Mouse (Mus musculus) kidney, postnatal 4 days (tissue): ENCODE measurements around the gene Rtbdn.
"Not testable (repeated sequence)": the region's sequence is repeated elsewhere in the genome, so short reads cannot be mapped to it uniquely, and the experiment has no call there.

Source experiments
- DNase-seq, 2 experiments: peaks; one replicate each; pipeline ENCODE4 v3.0.0; 2021; ENCODE audit warnings: mixed read lengths in 2 of 2

Rtbdn gene

DNA sequence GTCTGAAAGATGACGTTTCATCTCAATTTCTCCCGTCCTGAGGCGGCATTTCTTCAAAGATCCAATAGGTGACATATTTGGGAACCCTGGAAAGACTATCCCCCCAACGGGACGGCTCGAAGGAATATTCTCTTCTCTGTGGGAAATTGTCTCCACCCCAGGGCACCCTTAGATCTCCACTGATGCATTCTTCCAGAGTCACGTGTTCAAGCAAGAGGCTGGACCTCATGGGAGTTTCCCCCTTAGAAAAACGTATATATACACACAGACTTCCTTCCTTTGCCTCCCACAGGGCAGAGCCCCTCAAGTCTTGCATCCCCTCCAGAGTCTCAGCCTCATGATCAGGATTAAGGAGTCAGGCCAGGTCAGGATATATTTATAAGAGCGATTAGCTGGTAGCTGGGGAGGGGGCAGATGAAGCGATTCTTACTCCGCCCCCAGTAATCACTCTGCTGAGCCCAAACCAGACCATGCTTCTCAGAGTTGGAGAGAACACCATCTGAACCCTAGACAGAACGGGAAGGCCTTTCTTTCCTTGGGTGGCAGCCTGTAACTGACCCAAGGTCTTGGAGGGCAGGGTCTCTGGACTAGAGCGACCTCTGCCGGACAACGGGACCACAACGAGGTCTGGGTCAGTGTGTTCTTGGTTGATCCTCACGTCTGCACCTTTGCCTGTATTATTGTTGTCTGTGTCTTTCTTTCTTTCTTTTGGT lies at the start of gene Rtbdn:
Gene Rtbdn (plus strand): TSS at position 464 of the 713 bp plus-strand sequence.
- no peak for DNase-seq

DNA sequence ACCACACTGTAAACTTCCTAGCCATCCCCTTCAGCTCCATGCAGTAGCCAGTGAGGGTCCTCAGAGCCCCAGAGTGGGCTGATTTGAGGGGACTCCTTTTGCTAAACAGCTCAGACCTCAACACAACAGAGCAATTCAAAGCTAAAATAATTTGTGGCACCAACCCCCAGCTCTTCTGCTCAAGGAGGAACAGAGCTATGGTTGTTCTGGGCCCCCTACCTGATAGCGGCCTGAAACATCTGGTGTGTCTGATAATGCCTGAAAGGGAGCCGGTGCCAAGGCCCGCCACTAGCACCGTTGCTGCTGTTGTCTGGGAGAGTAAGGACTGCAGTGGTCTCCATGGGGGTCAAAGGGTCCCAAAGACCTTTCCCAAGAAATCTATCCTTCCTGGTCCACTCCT lies 45.7 kb upstream of the Rtbdn start:
- no peak for DNase-seq

DNA sequence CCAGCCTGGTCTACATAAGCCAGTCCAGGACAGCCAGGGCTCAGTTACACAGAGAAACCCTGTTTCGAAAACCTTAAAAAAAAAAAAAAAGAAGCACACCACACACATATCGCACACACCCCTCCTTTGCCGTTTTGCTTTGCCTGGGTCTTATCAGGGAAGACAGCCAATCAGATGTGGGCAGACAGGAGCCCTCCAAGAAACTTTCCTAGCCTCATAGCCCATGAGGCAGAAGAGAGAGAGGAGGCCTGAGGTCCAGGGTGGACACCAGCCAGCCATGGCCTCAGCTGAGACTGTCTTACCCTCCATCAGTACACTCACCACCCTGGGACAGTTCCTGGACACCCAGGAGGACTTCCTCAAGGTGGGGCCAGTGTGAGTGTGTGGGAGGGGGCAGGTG lies 45.0 kb upstream of the Rtbdn start, which contains the start of gene Klf1:
Gene Klf1 (plus strand): TSS at position 177 of the 400 bp plus-strand sequence.
- DNase-seq = no peak

DNA sequence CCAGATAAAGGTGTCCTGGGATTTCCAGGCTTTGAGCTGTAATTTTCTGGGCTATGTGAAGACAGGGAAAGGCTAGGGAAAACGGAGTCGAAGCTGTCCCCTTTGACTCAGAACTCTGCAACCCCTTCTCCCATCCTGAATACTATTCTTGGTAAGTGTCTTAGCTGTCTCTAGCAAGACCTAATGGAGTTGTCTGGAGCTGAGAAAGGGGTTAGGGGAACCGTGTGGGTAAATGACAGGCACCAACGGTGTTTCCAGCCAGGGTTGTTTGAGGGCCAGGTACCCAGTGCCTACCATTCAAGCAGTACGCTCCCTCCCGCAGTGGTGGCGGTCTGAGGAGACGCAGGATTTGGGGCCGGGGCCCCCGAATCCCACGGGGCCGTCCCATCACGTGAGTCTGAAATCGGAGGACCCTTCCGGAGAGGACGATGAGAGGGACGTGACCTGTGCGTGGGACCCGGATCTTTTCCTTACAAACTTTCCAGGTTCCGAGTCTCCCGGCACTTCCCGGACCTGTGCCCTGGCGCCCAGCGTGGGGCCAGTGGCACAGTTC lies 44.3 kb upstream of the Rtbdn start:
- no peak for DNase-seq

DNA sequence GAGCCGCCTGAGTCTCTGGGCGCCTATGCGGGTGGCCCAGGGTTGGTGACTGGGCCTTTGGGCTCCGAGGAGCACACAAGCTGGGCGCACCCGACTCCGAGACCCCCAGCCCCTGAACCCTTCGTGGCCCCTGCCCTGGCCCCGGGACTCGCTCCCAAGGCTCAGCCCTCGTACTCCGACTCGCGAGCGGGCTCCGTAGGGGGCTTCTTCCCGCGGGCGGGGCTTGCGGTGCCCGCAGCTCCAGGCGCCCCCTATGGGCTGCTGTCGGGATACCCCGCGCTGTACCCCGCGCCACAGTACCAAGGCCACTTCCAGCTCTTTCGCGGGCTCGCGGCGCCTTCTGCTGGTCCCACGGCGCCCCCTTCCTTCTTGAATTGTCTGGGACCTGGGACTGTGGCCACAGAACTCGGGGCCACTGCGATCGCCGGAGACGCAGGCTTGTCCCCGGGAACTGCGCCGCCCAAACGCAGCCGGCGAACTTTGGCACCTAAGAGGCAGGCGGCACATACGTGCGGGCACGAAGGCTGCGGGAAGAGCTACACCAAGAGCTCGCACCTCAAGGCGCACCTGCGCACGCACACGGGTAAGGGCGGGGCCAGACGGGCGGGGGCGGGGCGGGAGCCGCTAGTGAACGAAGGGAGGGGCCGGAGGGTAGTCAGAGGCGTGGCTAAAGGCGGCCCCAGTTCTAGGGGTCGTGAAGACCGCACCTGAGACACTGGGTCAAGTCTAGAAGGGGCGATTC lies 43.7 kb upstream of the Rtbdn start:
- DNase-seq = peak; percentile 96 to 97

DNA sequence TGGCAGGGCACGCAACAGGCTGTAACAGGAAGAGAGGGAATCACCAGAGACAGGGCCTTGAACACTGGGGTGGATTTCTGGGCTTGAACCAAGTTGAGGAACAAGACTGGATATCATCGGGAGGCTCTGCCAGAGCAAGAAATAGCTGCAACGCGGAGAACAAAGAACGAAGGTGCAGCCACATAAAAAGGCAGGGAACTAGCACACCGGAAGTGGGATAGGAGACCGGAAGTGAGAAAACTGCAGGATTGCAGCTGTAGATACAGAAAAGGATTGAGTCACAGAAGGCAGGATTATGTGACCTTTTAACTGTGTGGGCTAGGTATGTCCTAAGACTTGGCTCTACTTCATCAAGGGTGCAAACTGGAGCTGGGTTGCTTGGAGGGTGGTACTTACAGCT lies 42.4 kb upstream of the Rtbdn start:
- DNase-seq = no peak

DNA sequence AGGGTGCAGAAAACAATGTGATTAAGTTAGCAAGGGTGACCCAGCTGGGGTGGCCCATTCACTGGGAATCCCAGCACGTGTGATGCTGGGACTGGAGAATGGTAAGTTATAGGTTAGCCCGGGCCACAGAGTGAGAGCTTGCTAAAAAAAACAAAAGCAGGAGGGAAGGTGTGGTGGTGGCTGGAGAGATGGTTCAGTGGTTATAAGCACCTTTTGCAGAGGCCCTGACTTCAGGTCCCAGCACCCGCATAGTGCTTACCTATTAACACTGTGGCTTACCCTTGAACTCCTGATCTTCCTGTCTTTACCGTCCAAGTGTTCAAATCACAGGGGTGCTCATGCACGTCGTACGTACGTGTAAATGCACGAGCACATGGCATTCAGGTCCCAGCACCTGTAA lies 39.8 kb upstream of the Rtbdn start:
- no peak for DNase-seq

DNA sequence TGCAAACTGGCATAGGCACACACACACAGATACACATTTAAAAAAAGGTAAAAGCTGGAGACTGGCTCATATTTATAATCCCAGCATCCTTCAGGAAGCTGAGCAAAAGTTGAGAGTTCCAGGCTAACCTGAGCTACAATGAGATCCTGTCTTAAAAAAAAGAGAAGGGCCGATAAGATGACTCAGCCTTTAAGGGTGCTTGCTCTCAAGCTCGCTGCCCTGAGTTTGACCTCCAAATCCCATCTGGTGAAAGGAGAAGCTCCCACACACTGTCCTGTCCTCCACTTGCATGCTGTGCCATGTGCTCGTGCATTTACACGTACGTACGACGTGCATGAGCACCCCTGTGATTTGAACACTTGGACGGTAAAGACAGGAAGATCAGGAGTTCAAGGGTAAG lies 39.3 kb upstream of the Rtbdn start:
- DNase-seq = no peak

DNA sequence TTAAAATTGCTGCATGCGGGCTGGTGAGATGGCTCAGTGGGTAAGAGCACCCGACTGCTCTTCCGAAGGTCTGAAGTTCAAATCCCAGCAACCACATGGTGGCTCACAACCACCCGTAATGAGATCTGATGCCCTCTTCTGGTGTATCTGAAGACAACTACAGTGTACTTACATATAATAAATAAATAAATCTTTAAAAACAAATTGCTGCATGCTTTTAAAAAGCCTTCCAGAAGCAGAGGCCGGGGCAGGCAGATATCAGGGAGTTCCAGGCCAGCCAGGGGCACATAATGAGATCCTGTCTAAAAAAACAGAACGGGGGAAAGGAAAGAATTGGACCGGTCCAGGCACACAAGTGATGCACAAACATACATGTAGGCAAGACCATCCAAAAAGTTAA lies 38.8 kb upstream of the Rtbdn start:
- not testable (repeated sequence) for DNase-seq

DNA sequence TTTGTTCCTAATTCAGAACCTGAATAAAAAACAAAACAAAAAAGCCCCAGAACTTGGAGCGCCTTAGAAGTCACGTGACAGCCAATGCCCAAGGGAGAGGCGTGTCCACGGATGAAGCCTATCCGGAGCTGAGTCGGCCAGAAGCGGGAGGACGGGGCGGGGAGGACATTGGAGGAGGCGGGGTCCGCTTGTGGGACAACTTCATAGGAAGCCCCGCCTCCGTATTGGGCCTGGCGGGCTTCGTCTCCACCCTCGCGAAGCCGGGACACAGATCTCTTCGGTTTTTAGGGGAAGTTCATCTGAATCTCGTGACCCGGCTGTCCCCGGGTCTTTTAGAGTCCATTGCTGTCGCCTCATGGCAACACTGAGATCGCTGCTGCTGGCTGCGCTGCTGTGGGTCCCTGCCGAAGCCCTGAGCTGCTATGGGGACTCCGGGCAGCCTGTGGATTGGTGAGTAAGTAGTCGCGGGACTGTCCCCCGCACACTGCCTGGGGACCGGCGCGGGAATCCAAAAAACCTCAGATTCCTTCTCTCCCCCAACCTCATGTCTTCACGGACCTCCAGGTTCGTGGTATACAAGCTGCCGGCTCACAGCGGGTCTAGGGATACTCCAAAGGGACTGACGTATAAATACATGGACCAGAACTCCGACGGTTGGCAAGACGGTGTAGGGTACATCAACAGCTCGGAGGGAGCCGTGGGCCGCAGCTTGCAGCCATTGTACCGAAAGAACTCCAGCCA lies 38.2 kb upstream of the Rtbdn start, which contains the start of gene Dnase2a:
Gene Dnase2a (plus strand): TSS at position 140 of the 741 bp plus-strand sequence.
- peak; percentile 97 to 98 for DNase-seq

DNA sequence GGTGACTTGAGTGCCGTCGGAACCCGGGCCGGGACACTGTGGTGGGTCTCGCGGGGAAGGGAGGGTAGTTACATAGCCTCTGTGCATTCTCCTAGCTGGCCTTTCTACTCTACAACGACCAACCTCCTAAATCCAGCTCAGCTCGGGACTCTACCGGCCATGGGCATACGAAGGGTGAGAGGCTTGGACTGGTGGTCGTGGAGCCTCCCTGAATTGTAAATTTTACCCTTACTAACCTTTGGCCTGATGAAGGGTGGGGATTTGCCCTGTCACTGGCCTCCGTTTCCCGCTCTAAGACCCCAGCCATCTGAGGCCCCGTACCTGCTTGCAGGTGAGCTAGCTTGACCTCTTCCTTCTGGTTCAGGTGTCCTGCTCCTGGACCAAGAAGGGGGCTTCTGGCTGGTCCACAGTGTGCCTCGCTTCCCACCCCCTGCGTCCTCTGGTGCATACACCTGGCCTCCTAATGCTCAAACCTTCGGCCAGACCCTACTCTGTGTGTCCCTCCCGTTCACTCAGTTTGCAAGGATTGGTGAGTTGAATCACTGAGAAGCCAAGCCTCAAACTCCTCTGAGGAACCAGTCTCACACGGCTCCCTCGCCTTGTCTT lies 37.5 kb upstream of the Rtbdn start:
- no peak for DNase-seq

DNA sequence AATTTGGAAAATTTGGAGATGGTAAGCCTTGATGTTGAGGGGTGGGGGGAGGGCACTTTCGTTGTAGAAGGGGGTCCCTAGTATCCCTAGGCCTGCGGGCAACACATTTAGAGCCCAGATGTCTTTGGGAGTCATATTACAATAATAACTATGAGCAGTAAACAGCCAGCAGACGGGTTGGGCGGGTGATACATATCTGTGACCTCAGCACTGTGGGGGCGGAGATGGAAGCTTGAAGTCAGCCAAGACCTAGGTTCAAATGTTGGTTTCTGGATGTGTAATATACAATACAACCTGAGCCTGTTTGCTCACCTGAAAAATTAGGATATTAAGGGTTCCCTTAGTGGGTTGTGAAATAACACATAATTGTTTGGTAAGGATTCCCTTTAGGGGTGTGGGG lies 36.8 kb upstream of the Rtbdn start:
- DNase-seq = no peak

DNA sequence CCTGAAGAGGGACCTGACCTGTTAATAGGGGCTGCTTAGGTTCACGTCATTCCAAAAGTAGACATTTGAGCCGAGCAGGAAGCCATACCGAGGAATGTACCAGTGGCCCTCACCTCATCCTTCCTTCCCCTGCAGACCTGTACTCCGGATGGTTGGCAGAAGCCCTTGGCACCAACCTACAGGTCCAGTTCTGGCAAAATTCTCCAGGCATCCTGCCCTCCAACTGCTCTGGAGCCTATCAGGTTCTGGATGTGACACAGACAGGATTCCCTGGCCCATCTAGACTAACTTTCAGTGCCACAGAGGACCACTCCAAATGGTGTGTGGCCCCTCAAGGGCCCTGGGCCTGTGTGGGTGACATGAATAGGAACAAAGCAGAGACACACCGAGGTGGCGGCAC lies 36.2 kb upstream of the Rtbdn start:
- DNase-seq = no peak

DNA sequence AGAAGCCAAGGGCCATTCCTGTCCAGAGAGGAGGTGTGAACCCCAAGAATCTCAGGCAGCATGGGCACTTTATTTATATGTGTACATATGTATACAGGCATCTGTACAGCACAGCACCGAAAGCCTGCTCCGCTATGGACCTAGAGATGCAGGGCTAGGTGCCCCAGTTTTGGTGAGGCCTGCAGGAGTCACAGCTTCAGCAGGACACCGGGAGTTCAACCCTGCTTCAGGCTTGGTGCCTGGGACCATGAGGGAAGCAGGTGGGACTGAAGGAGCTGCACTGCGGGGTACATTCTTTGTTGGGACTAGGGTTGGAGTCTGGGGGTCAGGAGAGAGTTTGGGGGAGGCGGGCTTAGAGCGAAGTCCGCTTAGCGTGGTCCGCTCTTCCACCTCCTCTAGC lies 34.9 kb upstream of the Rtbdn start:
- DNase-seq = no peak

DNA sequence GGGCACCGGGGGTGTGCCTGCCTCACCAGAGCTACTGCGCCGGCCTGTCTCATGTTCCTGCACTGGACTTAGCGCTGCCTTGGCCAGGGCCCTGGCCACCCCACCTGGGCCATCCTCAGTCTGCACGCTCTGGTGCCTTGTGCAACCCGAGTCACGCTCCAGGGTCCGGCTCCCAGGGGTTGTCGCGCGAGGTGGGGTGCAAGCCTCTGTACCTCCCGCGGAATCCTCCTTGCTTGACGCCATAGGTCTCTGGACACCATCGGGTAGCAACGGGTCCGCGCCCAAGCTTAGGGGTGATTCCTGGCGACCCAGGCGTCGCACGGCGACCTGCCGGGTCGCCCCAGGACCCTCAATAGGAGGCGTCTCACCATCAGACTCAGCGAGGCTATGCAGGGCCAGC lies 34.4 kb upstream of the Rtbdn start:
- DNase-seq = peak in 1 of 2 experiments; percentile 37

DNA sequence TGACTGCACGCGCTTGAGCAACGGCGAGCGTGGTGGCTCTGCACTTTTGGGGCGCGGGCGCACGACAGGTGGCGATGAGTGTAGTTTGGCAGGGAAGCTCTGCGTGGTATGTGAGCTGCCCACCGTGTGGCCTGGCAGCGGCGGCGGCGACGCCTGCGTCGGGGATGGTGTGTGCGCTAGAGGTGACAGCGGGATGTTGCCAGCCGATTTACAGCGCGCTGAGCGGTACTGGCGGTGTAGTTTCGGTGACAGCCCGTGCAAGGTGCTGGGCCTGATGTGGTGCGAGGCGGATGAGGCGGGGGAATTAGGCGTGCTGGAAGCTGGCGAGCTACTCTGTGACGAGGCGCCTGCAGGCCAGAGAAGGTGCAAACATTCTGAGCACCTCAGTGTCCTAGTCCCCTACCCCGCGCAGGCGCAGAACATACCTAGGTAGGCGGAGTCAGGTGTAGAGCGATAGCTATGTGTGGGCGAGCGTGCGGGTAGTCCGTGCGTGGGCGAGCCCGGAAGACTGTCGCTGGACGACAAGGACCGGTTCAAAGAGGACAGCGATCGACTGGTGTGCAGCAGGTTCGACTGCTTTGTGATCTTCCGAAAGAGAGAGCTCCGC lies 33.8 kb upstream of the Rtbdn start:
- DNase-seq = peak; percentile 78 to 86

DNA sequence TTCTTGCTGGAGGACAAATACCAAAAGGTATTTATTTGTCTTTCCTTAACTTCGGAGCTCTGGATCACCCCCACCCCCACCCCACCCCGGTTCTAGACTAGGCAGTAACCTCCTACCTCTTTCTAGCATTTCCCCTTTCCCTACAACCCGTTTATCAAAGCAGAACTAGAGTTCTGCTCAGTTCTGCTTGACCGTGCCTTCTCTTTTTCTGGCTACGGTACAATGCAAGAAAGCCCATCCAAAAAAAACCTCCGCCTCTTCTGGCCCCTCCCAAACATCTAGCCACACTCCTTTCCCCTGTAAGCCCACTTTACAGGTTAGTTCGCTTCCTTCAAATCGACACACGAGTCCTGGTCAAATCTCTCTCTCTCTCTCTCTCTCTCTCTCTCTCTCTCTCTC lies 33.3 kb upstream of the Rtbdn start:
- DNase-seq = no peak

DNA sequence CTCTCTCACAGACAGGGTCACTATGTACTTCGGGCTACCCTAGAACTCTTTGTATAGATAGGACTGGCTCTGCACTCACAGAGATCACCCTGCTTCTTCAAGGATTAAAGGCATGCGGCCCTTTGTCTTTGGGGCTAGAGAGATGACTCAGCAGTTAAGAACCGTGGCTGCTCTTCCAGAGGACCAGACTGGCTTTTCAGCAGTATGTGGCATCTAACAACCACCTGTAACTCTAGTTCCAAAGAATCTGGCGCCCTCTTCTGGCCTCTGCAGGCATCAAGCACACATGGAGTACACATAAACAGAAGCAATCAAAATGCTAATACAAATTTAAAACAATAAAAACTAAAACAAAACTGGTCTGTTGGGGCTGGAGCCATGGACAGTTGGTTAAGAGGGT lies 32.8 kb upstream of the Rtbdn start:
- DNase-seq = peak; percentile 48 to 60

DNA sequence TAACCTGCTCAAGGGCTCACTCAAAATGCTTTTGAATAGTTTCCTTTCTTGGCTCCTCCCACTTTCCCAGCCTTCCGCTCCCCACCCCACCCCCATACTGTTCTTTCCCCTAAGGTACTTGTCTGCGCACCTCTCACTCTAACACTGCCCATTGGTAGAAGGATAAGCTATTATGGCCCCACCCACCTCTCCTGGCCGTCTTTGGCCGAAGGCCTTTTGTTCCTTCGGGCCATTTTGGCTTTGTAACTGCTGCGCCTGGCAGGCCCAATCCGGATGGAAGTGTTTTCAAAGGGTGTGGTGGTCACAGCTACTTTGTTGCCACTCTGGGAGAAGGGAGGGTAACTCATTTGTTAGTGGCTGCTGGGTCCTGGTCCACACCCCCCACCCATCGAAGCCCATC lies 31.5 kb upstream of the Rtbdn start:
- DNase-seq = no peak

DNA sequence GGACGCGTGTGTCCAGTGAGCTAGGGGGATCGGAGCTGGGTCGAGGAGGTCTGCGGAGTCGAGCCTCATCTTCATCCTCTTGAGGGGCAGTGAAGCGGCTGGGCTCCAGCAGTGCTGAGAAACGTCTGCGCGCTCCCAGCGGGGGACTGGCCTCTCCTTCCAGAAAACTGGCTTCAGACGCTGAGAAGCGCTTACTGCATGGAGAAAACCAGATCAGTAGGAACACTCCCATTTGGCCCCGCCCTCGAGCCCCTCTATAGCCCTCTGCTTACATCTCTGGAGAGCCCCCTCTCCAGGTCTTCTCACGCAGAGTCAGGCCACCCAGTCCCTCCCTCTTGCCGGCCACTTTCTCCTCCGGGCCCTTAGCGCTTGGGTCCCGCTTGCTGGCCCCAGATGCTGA lies 29.0 kb upstream of the Rtbdn start:
- DNase-seq = no peak

DNA sequence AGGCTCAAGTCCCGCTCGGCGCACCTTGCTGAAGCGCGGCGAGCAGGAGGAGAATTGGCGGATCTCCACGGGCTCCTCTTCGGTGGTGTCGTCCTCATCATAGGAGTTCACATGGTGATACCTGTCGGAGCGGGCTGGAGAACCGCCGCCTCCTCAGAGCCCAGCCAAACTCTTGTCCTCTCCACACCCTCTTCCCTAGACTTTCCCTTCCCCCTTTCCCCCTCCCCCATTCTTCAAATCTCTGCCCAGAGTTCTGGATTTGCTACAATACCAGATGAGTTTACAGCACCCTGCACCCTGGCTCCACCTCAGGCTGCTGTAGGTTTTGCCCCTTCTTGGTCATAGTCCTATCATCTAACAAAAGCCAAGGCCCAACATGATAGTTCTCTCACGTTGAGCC lies 28.1 kb upstream of the Rtbdn start:
- no peak for DNase-seq

DNA sequence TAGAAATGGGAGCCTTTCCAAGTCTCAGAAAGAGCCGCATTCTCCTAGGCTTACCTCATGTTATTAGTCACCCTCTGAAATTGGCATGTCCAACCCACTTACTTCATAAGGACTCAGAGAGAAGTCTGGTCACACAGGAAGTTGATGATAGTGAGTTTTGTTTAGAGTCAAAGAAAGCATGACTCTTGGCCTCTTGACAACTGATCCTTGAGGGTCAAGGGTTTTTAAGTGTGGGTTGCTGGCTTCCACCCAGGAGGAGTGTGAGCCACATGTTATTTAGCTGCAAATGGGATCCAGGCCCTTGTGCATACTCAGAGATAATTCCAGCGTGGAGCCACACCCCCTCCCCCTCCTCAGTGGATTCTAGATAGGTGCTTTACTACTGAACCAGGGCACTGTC lies 25.2 kb upstream of the Rtbdn start:
- no peak for DNase-seq

DNA sequence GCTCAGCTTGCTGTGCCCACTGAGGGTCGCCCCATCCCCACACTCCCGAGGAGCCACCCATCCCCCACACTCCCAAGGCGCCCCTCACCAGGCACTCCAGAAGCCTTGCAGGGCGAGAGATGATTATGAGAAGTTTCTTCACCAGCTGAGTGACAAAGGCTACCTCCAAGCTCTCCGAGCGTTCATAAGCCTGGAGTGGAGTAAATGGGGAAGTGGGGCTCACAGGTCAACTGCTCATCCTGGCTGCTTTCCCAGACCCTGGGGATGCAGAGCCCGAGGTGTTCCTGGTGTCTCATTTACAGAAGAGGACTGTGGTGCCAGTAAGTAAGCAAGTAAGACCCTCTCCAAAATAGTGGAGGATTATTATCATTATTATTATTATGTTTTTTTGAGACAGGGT lies 21.2 kb upstream of the Rtbdn start:
- no peak for DNase-seq
